Mouse (Mus musculus) brain, embryonic 14.5 days (tissue): ENCODE measurements at regions not wholly inside any gene's neighbourhood (a gene's known extent, or its start where the extent isn't known, plus 50 kb on each side); places are given as distances from the start of the nearest gene placed in this dataset.

ENCODE experiments used
- CTCF ChIP-seq: fragments of 200-500 bp; IDR thresholded peaks from 2 replicates; pipeline ENCODE4 v1.5.1; 2012; ENCODE audit warnings: inconsistent platforms, mild to moderate bottlenecking, moderate library complexity, borderline replicate concordance; ENCODE audit not compliant: insufficient read depth, insufficient read length; ENCODE audit errors: extremely low read depth
- POLR2A ChIP-seq: fragments of 200-500 bp; IDR thresholded peaks from 2 replicates; pipeline ENCODE4 v1.6.1; 2012; ENCODE audit warnings: mild to moderate bottlenecking, inconsistent platforms, borderline replicate concordance; ENCODE audit not compliant: poor library complexity, insufficient read depth, insufficient read length, severe bottlenecking; ENCODE audit errors: extremely low read depth

DNA sequence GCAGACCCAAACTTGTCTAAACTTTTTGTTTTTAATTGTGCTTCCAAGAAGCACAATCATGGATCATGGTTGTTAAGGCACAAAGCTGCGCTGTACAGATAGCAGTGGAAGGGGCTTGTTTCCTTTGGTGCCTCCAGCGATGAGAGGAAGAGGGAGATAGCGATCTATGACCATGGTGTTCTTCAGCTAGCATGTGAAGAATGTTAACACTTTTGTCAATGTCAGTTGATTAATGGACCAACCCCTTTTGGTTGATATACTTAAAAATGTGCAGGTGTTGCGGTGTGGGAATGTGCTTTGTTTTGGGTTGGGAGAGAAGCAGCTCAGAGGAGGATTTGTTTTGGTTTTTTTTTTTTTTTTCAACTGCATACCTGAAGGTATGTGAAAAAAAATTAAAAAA is 324.0 kb upstream of the Kcnh8 start:
- TF ChIP-seq CTCF (no peak), POLR2A (no peak)
